Mouse (Mus musculus) cerebellum, adult 18-20 months (tissue): Measurements from ENCODE around the gene Tpm1.
A peak's percentile ranks its signal among the peaks of the same experiment; 100 is the strongest.

Experiments
- DNase-seq, 2 experiments: peaks; one replicate each; pipeline ENCODE4 v3.0.0; 2021

Tpm1 gene

GRCm38 (mm10) chr9:67045966-67046602 is 3.1 kb downstream of the Tpm1 start:
- no peak for DNase-seq

- no peak for DNase-seq
Observed at GRCm38 (mm10) chr9:67045306-67045675, 3.9 kb downstream of the Tpm1 start.

- DNase-seq: peak; percentile 67 to 79
Observed at GRCm38 (mm10) chr9:67044551-67045305, 4.5 kb downstream of the Tpm1 start.

DNA sequence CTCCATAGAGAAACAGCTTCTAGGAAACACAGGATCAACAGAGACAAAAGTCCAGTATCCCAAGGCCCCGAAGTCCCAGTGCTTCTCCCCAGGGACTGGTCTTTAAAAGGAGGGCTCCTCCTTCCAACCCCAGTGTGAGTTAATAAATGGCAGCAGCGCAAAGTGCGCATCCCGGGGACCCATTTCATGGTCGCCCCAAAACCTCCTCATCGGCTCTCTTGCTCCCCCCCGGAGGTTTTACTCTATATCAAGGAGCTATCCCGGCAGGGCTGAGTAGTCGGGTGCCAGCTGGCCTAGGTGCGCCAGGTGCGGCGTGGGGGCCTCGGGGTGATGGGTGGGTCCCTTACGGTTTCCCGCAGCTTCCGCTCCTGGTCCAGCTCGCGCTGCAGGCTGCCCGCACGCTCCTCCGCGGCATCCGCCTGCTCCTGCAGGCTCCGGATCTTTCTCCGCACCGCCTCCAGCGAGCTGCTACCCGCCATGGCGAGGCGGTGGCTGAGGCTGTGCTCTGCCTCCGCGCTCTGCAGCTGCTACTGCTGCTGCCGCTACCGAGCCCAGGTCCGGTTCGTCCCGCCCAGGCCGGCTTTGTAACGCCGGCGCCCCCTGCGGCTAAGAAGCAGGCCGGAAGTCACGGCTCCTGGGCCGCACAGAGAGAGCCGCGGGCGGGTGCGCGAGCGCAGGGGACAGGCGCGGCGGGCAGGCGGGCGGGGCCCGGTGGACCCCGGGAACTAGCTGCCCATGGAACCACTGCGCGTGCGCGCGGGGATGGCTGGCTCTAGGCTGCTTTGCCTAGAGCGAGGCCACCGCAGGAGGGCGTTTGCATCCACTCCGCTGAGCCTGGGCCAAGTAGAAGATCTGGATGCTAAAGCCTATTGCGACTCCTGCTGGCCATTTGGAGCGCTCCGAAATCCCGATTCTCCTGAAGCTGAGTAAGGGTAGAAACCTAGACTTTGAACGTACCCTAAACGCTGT is 5.7 kb downstream of the Tpm1 start:
- DNase-seq: peak; percentile 99 to 100

- no peak for DNase-seq
Observed at GRCm38 (mm10) chr9:67042813-67043207, 6.4 kb downstream of the Tpm1 start.

DNA sequence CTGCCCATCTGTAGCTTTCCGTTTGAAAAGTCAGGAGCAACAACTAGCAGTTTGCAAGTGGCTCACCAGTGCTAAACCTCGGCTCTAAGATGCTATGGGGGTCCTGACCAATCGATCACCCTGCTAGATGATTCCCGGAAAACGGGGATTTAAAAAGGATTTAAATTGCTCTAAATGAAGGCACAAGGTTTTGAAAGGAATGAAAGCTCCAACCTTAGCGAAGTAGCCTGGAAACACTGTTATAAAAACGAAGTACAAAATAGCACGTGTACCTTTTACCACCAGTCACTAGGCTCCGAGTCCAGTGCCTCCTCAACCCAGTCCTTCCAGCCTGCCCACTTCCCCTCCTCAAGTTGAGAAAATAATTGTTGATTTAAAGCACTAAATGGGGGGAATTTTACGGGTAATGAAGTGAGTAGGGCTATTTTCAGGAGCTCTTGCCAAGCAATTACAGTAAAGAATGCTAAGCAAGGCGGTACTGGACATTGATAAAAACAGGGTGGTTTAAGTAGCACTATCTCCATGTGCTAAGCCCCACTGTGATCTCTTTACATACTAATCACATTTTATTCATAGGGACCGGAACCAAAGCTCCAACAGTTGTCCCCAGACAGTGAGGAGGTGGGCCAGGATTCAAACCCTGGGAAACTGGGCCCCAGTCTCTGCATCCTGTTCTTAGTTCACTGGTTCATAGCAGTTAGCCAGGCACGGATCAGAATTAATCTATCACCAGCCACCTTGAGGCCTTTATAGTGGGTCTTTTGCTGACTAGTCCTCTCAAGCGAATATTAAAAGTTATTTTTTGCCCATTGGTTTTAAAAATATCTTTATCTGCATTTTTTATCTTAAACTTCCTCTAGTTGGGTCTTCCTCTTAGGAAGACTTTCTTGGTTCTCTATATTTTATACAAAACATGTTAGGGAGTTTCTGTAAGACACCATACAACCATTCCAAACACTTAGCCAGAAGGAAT is 7.1 kb downstream of the Tpm1 start:
- no peak for DNase-seq

- DNase-seq: no peak
Observed at GRCm38 (mm10) chr9:67040963-67041839, 8.0 kb downstream of the Tpm1 start.

GRCm38 (mm10) chr9:67039867-67040266 is 9.3 kb downstream of the Tpm1 start:
- DNase-seq: no peak

- no peak for DNase-seq
Observed at GRCm38 (mm10) chr9:67038686-67039085, 10.5 kb downstream of the Tpm1 start.

- DNase-seq: no peak
Observed at GRCm38 (mm10) chr9:67037666-67038065, 11.5 kb downstream of the Tpm1 start.

DNA sequence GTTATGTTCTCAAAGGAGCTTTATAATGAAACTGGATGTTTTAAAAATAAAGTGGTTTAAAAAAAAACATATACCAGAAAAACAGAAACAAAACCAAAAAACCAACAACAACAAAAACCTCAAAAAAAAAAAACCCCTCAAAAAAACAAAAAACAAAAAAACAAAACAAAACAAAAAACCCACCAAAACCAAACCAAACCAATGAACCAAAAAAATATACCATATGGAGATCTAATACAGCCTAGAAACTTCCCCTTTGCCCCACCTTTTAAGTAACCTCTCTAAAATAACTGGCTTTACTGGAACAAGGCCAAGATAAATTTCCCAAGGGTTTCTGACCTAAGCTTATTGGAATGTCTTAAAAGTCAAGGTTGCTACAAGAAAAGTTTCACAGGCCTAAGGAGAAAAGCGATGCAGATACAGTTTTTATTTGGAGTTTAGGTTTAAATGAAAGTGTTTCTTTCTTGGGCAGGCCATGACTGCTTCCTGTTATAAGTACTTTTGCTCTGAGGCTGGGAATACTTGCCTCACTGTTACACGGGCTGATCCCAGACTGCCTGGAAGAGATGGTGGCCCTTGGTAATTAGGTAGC is 12.6 kb downstream of the Tpm1 start:
- no peak for DNase-seq

DNA sequence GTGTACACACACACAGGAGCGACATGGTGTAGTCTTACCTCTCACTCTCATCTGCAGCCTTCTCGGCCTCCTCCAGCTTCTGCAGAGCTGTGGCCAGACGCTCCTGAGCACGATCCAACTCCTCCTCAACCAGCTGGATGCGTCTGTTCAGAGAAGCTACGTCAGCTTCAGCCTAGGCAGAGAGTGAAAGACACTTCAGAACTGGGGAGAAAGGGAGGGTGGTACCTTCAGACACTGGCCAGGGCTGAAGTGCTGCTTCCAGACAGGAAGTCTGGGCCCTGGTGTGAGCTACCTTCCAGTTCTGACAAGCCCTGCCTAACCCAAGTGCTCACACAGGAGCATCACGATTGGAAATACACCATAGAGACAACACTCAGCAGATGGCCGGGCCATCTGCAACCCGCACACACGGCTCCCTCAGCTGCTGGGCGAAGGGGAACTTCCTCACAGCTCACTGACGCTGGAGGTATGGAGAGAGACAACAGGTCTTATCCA is 13.2 kb downstream of the Tpm1 start:
- peak; percentile 81 to 86 for DNase-seq

DNA sequence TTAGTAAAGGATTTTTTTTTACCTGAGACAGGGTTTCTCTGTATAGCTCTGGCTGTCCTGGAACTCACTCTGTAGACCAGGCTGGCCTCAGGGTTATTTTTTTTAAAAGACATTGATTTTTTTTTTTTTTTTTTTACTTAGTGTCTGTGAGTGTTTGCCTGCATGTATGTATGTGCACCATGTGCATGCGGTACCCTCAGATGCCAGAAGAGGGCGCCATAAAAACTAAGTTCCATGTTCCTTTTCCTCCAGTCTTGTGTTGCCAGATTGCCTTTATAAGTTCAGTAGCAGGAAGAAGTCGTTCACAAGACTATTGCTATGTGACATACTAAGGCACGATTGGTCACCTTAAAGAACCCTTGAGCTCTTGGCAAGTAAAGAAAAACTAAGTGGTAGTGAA is 14.5 kb downstream of the Tpm1 start:
- no peak for DNase-seq

DNA sequence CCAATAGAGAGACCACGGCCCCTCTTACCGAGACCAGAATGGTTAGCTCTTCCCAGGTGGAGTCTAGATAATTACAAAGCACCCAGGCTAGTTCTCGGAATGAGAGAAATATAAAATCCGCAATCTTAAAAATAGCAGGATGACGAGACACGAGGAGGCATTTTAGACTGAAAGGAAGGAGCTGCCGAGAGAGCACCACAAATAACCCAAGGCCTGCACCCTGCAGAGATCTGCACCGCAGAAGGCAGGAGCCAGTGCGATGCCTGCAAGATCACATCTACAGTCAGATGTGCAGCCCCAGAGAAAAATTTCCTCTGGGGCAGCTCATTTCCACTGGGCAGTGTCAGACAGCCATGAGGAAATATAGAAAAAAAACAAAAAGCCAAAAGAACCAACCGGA is 16.2 kb downstream of the Tpm1 start:
- DNase-seq: no peak

DNA sequence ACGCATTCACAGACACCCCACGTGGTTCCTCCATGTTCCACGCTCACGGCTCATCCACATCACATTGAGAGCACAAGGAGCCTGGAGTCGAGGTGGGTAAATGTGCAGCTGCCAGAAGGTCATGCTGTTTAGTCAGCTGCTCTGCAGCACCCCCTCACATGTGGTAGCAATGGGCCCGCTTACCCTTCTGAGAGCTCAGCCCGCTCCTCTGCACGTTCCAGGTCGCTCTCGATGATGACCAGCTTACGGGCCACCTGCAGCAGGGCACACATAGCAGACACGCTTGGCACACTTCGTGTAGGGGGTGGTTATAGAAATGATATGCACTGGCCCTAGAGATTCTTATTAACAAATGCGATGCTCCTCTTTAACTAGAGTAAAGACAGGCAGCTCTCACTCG is 16.6 kb downstream of the Tpm1 start:
- no peak for DNase-seq

GRCm38 (mm10) chr9:67029518-67029917 is 19.7 kb downstream of the Tpm1 start:
- DNase-seq: no peak

- no peak for DNase-seq
Observed at GRCm38 (mm10) chr9:67028929-67029328, 20.3 kb downstream of the Tpm1 start.

GRCm38 (mm10) chr9:67028133-67028724 is 21.0 kb downstream of the Tpm1 start:
- no peak for DNase-seq

DNA sequence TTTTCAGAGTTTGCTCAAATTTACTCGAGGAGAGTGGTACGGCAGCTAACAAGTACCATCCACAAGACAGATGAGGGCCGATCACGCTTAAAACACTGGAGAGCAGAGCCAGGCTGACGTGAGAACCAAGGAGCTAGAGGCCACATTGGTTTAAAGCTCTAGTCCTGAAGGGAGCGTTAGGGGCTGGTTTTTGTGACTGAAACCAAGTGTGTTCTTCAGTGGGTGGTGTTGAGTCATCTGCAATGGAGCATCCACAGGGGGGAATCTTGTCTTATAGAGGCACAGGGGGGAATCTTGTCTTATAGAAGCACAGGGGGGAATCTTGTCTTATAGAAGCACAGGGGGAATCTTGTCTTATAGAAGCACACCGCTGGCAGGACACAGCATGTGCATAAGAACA is 22.3 kb downstream of the Tpm1 start:
- DNase-seq: no peak

DNA sequence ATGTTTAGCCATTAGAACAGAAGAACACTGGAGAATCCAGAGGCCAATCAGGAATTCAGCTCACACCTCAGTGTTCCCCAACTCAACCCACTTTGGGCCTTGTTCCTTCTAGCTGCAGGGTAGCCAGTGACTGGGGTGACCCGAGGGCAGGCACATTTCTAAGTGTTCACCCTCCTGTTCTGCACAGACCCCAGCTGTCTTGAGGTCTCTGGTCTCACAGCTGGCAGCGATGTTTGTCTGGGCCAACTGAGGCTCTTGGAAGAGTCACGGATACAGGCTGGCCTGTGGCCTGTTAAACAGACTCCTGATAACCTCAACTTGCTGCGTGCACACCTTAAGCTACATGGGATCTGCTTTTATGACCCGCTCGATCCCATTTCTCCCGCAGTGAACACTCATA is 23.1 kb downstream of the Tpm1 start:
- no peak for DNase-seq
